Mouse (Mus musculus): ENCODE measurements around the gene Tmem120b. TPM values are rescaled to one million over a fixed set of nuclear protein-coding genes. Genes with fewer than 3 reads are reported as not detected.

The Tmem120b gene
- polyA plus RNA-seq, 1 experiment: 38.8 TPM

DNA sequence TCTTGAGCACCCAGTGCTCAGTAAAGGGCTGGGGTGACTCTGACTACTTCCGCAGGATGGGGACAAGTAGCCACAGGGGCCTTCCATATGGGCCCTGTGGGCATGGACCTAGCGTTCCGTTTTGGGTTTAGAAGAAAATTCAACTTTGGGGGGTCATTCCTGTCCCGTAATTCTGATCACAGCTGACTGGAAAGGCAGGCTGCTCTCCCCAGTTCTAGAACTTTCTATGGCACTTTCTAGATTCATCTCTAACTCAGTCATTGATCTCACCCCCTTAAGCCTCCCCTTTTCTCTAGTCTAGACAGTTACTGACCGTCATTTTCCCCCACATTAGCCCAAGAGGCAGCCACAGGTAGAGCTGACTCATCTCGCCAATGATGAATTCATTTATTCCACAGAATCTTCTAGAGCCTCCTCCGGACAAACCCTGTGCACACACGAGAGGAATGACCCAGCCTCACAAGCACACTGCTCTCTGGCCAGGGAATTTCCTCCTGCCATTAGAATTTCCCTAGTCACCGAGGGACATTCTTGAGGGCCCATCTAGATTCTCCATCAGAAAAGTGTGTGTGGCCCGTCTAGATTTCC is 61.0 kb downstream of the Tmem120b start:
- H3K4me1 ChIP-seq (ENCODE audit: control insufficient read depth, insufficient read depth, low read length): peaks cover 8% of the 10 kb centered on the region; the same call in 1 of the 2 replicates
- peak overlapping the region; percentile 98 for H3K27ac ChIP-seq (ENCODE audit: control insufficient read depth, insufficient read depth, low read depth, low read length, poor library complexity)
- WGBS: 20% methylated on average over 10 of the region's 10 CpGs
- no peak overlapping the region for H3K4me3 ChIP-seq (replicated peaks; ENCODE audit: control insufficient read depth, low read depth, low read length)
- TF ChIP-seq POLR2A (IDR thresholded peaks at IDR 0.05; ENCODE audit: borderline replicate concordance, control insufficient read depth, low read depth, low read length) (no peak), CTCF (IDR thresholded peaks at IDR 0.05; ENCODE audit: control insufficient read depth, insufficient read depth, low read length) (no peak)

DNA sequence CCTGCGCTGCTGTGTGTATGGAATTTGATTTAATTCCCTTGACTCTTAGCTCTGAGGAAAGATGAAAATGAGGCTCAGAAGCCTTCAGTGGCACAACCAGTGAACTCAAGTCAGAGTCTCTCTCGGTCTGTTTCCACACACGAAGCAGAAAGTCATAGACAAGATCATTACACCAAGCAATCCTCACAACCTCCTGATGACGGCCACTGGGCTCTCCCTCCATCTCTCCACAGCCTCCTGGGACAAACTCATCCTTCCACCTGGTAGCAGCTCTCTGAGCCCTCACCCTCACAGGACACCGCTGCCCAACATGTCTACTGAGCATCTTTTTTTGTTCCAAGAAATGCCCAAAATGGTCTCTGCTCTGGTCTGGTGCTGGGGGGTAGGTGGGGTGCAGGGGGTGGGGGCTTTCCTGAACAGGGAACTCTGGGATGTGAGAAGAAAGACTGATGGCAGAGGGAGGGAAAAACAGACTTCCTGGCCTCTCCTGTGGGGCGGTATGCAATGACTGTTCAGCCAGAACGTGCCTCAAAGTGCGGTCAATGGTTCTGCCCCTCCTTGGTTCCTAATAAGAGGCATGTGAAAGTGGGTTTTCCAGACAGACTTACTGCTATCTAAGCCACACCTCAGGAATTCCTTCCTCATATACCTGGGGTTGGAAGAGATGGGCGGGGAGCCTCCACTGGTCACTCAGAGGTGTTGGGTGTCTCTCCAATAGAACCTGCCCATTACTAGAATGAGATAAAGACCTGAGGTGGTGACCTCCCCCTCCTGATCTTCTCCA is 62.0 kb downstream of the Tmem120b start:
- TF ChIP-seq CTCF (IDR thresholded peaks at IDR 0.05; ENCODE audit: control insufficient read depth, insufficient read depth, low read length): no peak
- TF ChIP-seq POLR2A (IDR thresholded peaks at IDR 0.05; ENCODE audit: borderline replicate concordance, control insufficient read depth, low read depth, low read length): no peak
- Histone ChIP-seq H3K4me1 (ENCODE audit: control insufficient read depth, insufficient read depth, low read length) (peaks cover 7% of the 10 kb centered on the region; the same call in 1 of the 2 replicates), H3K27ac (ENCODE audit: control insufficient read depth, insufficient read depth, low read depth, low read length, poor library complexity) (peak overlapping the region; percentile 98; the same call in 1 of the 2 replicates), H3K4me3 (replicated peaks; ENCODE audit: control insufficient read depth, low read depth, low read length) (no peak overlapping the region)
- WGBS: 81% methylated on average over 9 of the region's 9 CpGs

DNA sequence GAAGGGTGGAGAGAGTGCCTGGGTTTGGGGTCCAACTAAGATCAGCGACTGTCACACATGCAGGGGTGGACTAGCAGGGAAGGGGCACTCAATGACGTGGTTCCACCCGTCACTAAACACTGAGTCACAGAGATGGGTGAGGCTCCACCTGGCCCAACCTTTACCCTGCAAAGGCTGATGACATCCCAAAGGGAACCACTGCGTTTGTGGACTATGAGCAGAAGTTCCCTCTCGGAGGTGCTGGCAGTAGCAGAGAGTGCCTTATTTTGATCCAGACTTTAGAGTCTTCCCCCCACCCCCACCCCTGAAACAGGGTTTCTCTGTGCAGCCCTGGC is 62.6 kb downstream of the Tmem120b start:
- TF ChIP-seq POLR2A (IDR thresholded peaks at IDR 0.05; ENCODE audit: borderline replicate concordance, control insufficient read depth, low read depth, low read length) (no peak), CTCF (IDR thresholded peaks at IDR 0.05; ENCODE audit: control insufficient read depth, insufficient read depth, low read length) (no peak)
- Histone ChIP-seq H3K27ac (ENCODE audit: control insufficient read depth, insufficient read depth, low read depth, low read length, poor library complexity) (no peak overlapping the region), H3K4me3 (replicated peaks; ENCODE audit: control insufficient read depth, low read depth, low read length) (no peak overlapping the region), H3K4me1 (ENCODE audit: control insufficient read depth, insufficient read depth, low read length) (peaks cover 5% of the 10 kb centered on the region; the same call in 1 of the 2 replicates)
- WGBS: 64% methylated on average over 5 of the region's 5 CpGs

DNA sequence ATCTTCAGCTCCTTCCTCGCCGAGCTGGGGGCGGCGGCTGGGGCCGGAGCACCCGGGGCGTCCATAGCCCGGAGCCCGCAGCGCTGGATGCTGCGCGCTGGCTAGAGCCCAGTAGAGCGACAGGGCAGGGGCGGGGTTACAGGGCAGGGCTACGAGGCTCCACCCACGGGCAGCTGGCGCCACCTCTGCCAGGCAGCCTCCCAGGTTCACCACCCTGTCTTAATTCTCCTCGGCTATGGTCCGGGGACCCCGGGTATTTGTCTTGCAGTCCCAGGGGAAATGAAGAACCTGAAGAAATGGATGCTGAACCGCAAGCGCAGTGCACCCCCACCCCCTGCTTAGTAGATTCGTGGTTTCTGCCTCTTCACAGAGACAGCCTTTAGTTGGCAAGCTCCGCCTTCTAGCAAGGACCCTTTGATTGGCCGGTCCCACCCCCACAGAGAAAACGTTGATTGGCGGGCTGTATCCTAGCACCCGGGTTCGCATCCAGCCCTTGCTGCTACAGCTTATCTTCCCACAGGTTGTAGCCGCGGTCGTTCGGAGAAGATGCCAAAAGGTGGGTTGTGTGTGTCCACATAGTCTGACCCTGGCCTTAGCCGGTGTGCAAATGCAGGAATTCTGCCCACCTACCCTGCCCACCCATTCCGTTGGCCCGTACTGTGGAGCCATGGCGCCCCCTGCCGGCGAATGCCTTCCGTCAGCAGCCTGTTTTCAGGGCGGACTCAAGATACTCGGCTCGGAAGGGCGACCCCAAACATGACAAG is 64.3 kb downstream of the Tmem120b start, which contains the start of gene Rhof:
Rhof (minus strand) TSS at position 385 of the 764 bp plus-strand sequence.
- H3K27ac ChIP-seq (ENCODE audit: control insufficient read depth, insufficient read depth, low read depth, low read length, poor library complexity): peak within 1 kb of the TSS; percentile 57
- 1% methylated on average over 44 of the region's 44 CpGs for WGBS
- peaks cover 3% of the 10 kb centered on the region; the same call in 1 of the 2 replicates for H3K4me1 ChIP-seq (ENCODE audit: control insufficient read depth, insufficient read depth, low read length)
- TF ChIP-seq CTCF (IDR thresholded peaks at IDR 0.05; ENCODE audit: control insufficient read depth, insufficient read depth, low read length) (peak; percentile 94), POLR2A (IDR thresholded peaks at IDR 0.05; ENCODE audit: borderline replicate concordance, control insufficient read depth, low read depth, low read length) (peak; percentile 61; the same call in 1 of the 2 replicates)
- H3K4me3 ChIP-seq (replicated peaks; ENCODE audit: control insufficient read depth, low read depth, low read length): peak within 1 kb of the TSS; percentile 69

DNA sequence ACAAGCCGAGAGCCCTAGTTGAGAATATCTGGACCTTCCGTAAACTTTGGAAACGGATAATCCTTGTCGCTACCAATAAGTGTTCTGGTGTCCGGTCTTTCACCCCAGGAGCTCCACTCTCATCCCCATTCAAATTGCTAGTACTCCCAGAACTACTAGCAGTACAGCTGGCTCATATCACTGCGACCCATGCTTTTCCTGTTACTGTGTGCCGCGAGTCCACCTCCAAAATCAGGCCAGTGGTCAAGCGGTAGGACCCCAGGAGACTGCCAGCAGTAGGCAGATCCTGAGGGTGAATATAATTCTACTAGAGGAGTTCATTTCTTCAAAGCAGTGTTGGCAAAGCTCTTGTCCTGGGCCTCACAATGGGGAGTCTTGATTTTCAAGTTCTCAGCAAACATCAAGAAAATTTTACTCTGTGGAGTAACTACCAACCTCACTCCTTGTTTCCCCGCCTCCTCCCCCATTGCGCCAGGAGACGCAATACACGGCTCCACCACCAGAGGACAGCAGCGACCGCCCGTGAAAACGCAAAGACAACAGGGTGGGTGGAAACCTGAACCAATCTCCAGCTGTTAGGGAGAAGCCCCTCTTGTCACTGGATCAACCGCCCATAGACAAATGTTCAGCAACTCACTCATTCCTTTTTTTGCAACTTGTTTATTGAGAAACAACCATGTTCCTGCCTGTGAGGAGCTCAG is 65.0 kb downstream of the Tmem120b start:
- WGBS: 24% methylated on average over 18 of the region's 18 CpGs
- TF ChIP-seq CTCF (IDR thresholded peaks at IDR 0.05; ENCODE audit: control insufficient read depth, insufficient read depth, low read length) (peak; percentile 100), POLR2A (IDR thresholded peaks at IDR 0.05; ENCODE audit: borderline replicate concordance, control insufficient read depth, low read depth, low read length) (0 out of 2 replicates have a peak, but pooled peaks have one; percentile 34)
- Histone ChIP-seq H3K27ac (ENCODE audit: control insufficient read depth, insufficient read depth, low read depth, low read length, poor library complexity) (peak overlapping the region; percentile 57), H3K4me3 (replicated peaks; ENCODE audit: control insufficient read depth, low read depth, low read length) (peak overlapping the region; percentile 69), H3K4me1 (ENCODE audit: control insufficient read depth, insufficient read depth, low read length) (peaks cover 3% of the 10 kb centered on the region; the same call in 1 of the 2 replicates)

DNA sequence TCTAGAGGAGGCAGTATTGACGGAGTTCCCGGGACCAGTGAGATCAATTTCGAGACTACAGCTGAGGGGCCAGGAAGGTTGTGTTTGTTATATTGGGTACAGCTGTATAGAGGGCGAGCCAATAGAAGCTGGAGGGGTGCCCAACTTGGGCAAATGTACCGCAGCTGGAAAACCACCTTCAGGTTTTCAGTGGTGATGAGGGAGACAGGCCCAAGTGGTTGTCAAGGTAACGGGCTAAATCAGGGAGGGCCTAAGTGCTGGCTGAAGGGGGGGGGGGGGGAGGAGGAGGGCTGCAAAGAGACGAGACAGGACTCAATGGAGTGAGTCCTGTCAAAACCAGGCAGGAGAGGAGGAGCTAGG is 65.5 kb downstream of the Tmem120b start:
- TF ChIP-seq POLR2A (IDR thresholded peaks at IDR 0.05; ENCODE audit: borderline replicate concordance, control insufficient read depth, low read depth, low read length): no peak
- TF ChIP-seq CTCF (IDR thresholded peaks at IDR 0.05; ENCODE audit: control insufficient read depth, insufficient read depth, low read length): no peak
- Histone ChIP-seq H3K4me1 (ENCODE audit: control insufficient read depth, insufficient read depth, low read length) (peaks cover 3% of the 10 kb centered on the region; the same call in 1 of the 2 replicates), H3K27ac (ENCODE audit: control insufficient read depth, insufficient read depth, low read depth, low read length, poor library complexity) (no peak overlapping the region), H3K4me3 (replicated peaks; ENCODE audit: control insufficient read depth, low read depth, low read length) (no peak overlapping the region)
- 48% methylated on average over 7 of the region's 7 CpGs for WGBS

DNA sequence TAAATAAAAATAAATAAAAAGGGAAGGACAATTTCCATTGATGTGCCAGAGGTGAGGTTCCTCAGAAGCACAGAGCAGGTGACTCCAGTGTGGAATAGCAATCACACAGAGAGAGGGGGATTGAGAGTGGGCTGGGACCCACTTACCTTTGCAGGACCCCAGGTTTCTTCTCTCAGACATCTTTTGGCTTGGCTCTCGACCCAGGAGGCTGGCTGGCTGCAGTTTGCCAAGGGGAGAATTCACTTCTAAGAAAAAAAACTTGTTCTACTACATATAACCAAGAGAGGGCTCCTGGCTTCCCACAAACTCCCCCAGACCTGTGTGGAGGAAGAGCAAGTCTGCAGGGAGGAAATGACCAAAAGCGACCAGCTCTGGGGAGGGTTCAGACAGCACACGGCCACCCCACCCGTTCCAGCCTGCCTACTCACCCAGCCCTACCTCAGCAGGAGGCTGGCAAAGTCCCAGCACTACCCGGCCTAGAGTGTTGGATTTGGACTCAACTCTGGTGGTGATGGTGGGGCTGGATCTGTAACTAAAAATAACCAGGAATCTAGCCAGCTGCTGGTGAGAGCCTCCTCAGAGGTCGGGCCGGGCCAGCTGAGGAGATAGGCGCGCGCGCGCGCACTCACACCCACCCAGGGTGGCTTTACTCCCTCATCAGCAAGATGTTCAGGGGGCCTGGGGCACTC is 66.1 kb downstream of the Tmem120b start:
- no peak overlapping the region for H3K4me3 ChIP-seq (replicated peaks; ENCODE audit: control insufficient read depth, low read depth, low read length)
- TF ChIP-seq CTCF (IDR thresholded peaks at IDR 0.05; ENCODE audit: control insufficient read depth, insufficient read depth, low read length): no peak
- TF ChIP-seq POLR2A (IDR thresholded peaks at IDR 0.05; ENCODE audit: borderline replicate concordance, control insufficient read depth, low read depth, low read length): no peak
- peak overlapping the region; percentile 21 for H3K27ac ChIP-seq (ENCODE audit: control insufficient read depth, insufficient read depth, low read depth, low read length, poor library complexity)
- H3K4me1 ChIP-seq (ENCODE audit: control insufficient read depth, insufficient read depth, low read length): peaks cover 3% of the 10 kb centered on the region; the same call in 1 of the 2 replicates
- 42% methylated on average over 13 of the region's 13 CpGs for WGBS
